14 mouse cellular contexts compared by ENCODE assay signal in the genomic region with DNA sequence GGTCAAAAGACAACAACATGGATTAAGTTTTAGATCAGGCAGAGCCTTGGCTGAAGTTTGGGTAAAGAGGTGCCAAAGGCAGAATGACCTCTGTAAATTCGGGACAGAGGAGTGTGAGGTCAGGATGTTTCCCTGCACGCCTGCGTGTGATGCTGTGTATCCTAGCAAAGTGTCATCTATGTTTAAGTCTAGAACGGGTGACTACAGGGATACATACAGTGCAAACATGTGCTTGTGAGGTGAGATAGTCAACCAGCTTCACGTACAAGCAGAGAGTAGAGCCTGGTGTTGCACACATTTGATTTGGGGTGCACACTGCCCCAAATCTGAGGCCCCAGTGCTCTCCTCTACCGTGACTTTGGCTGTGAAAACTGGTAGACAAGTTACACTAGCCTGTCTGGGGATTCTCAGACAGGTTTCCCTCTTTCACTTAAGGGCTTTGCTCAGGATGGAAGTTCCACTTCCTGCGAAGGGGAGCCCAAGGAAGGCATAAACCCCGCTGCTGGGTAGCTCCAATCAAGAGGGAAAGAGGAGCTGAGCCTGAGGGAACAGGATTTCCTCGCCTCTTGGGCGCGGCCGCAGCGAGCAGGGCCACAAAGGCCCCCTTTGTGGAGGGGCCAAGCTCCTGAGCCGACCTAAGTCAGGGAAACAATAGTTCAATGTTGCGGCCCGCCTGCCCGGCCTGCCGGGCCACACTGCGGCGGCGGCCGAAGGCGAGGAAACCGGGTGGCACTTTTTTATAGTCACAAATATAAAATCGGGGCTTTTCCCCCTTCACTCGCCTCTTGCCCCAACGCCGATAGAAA. TPM values are rescaled to one million over a fixed set of nuclear protein-coding genes. Genes with fewer than 3 reads are reported as not detected.
A peak's percentile ranks its signal among the peaks of the same experiment; 100 is the strongest.
DNase-seq lines count a peak whose midpoint lies in the region; ATAC-seq and TF ChIP-seq lines count a peak whose summit lies in the region.
"Had no signal": no experiment of that assay in that cellular context is flagged by ENCODE, and none has a peak within 500 bp of the region (broad histone marks: within the 10 kb centered on the region; RNA-seq: fewer than 3 reads in every experiment).

No protein-coding gene starts in this region.

- H3K4me2 ChIP-seq in hindbrain, embryonic 16.5 days (ENCODE audit: low read length), result no peak overlapping the region
- H3K4me2 ChIP-seq in stomach, embryonic 15.5 days, result no peak overlapping the region
- H3K4me2 ChIP-seq in stomach, postnatal 0 days (replicated peaks; ENCODE audit: low read depth), result no peak overlapping the region
- H3K4me2 ChIP-seq: hindbrain, embryonic 15.5 days; kidney, embryonic 15.5 days had no signal

- H3K36me3 ChIP-seq in hindbrain, embryonic 10.5 days, result no peaks in the 10 kb centered on the region
- H3K36me3 ChIP-seq in hindbrain, embryonic 16.5 days (ENCODE audit: control insufficient read depth, insufficient read depth, low read length), result no peaks in the 10 kb centered on the region
- H3K36me3 ChIP-seq in stomach, embryonic 15.5 days, result no peaks in the 10 kb centered on the region
- no peaks in the 10 kb centered on the region for H3K36me3 ChIP-seq in stomach, postnatal 0 days (ENCODE audit: control insufficient read depth, insufficient read depth, low read length)
- H3K36me3 ChIP-seq: hindbrain, embryonic 15.5 days; kidney, embryonic 15.5 days had no signal

- no peak for TF ChIP-seq CTCF in stomach, postnatal 0 days (IDR thresholded peaks at IDR 0.05; ENCODE audit: low read depth)

- 1% methylated on average over 28 of the region's 28 CpGs for WGBS in hindbrain, embryonic 10.5 days
- 4% methylated on average over 28 of the region's 28 CpGs for WGBS in hindbrain, embryonic 16.5 days
- WGBS in stomach, embryonic 15.5 days, result 3% methylated on average over 28 of the region's 28 CpGs
- WGBS in stomach, postnatal 0 days, result 6% methylated on average over 28 of the region's 28 CpGs

- no peak for ATAC-seq in hindbrain, embryonic 16.5 days
- no peak for ATAC-seq in stomach, embryonic 15.5 days (ENCODE audit: insufficient read depth, low FRiP score, low read depth)
- ATAC-seq in stomach, postnatal 0 days (ENCODE audit: low FRiP score, low TSS enrichment), result no peak
- ATAC-seq: lung, postnatal 0 days had no signal

- peaks cover 16% of the 10 kb centered on the region; the same call in 1 of the 2 replicates for H3K4me1 ChIP-seq in hindbrain, embryonic 10.5 days (replicated peaks)
- peaks cover 2% of the 10 kb centered on the region; the same call in 1 of the 2 replicates for H3K4me1 ChIP-seq in hindbrain, embryonic 16.5 days (ENCODE audit: control insufficient read depth, insufficient read depth, low read depth, low read length)
- H3K4me1 ChIP-seq in stomach, embryonic 15.5 days, result 0 out of 2 replicates have a peak, but pooled peaks cover 3% of the 10 kb centered on the region
- H3K4me1 ChIP-seq in stomach, postnatal 0 days (replicated peaks; ENCODE audit: control insufficient read depth, insufficient read depth), result no peaks in the 10 kb centered on the region
- H3K4me1 ChIP-seq: hindbrain, embryonic 15.5 days had no signal

- no peak overlapping the region for H3K27ac ChIP-seq in hindbrain, embryonic 10.5 days
- no peak overlapping the region for H3K27ac ChIP-seq in hindbrain, embryonic 16.5 days (ENCODE audit: low read depth, low read length)
- no peak overlapping the region for H3K27ac ChIP-seq in stomach, embryonic 15.5 days
- no peak overlapping the region for H3K27ac ChIP-seq in stomach, postnatal 0 days (replicated peaks)
- H3K27ac ChIP-seq: hindbrain, embryonic 15.5 days; kidney, embryonic 15.5 days had no signal

- H3K9me3 ChIP-seq in hindbrain, embryonic 10.5 days, result no peaks in the 10 kb centered on the region
- no peaks in the 10 kb centered on the region for H3K9me3 ChIP-seq in hindbrain, embryonic 16.5 days (ENCODE audit: control insufficient read depth, low read length)
- no peaks in the 10 kb centered on the region for H3K9me3 ChIP-seq in stomach, embryonic 15.5 days
- no peaks in the 10 kb centered on the region for H3K9me3 ChIP-seq in stomach, postnatal 0 days (ENCODE audit: control insufficient read depth, low read length)
- H3K9me3 ChIP-seq: hindbrain, embryonic 15.5 days; kidney, embryonic 15.5 days had no signal

- peaks cover 100% of the 10 kb centered on the region for H3K27me3 ChIP-seq in hindbrain, embryonic 10.5 days (ENCODE audit: insufficient read depth, poor library complexity, severe bottlenecking)
- peaks cover 84% of the 10 kb centered on the region for H3K27me3 ChIP-seq in hindbrain, embryonic 16.5 days (replicated peaks; ENCODE audit: control insufficient read depth, insufficient read depth, low read length)
- H3K27me3 ChIP-seq in stomach, embryonic 15.5 days (replicated peaks), result peaks cover 97% of the 10 kb centered on the region
- H3K27me3 ChIP-seq in stomach, postnatal 0 days (ENCODE audit: control insufficient read depth, insufficient read depth, low read length), result peaks cover 17% of the 10 kb centered on the region

- no peak overlapping the region for H3K9ac ChIP-seq in hindbrain, embryonic 16.5 days (ENCODE audit: low read depth, low read length)
- no peak overlapping the region for H3K9ac ChIP-seq in stomach, embryonic 15.5 days
- no peak overlapping the region for H3K9ac ChIP-seq in stomach, postnatal 0 days (ENCODE audit: low read length)
- H3K9ac ChIP-seq: hindbrain, embryonic 15.5 days; kidney, embryonic 15.5 days had no signal

- H3K4me3 ChIP-seq in hindbrain, embryonic 10.5 days, result no peak overlapping the region
- H3K4me3 ChIP-seq in hindbrain, embryonic 16.5 days (ENCODE audit: low read length), result no peak overlapping the region
- H3K4me3 ChIP-seq in stomach, embryonic 15.5 days (replicated peaks), result 0 out of 2 replicates have a peak overlapping the region, but pooled peaks have one; percentile 1
- H3K4me3 ChIP-seq in stomach, postnatal 0 days (ENCODE audit: low read depth, low read length), result no peak overlapping the region
- H3K4me3 ChIP-seq: hindbrain, embryonic 15.5 days; kidney, embryonic 15.5 days had no signal

- DNase-seq in hindbrain, embryonic 10.5 days (ENCODE audit: low spot score), result peak; percentile 62
- no peak for DNase-seq in stomach, postnatal 0 days (ENCODE audit: low spot score)
- DNase-seq in forelimb bud, embryonic 11.5 days (ENCODE audit: low read depth, low spot score), result peak; percentile 75
- DNase-seq in retina, postnatal 1 day, result peak; percentile 14
- DNase-seq in left cerebral cortex, adult 9 months (ENCODE audit: low spot score in 2 of 2), result no peak
- DNase-seq in right cerebral cortex, adult 2 months (ENCODE audit: low spot score in 2 of 2), result no peak
- DNase-seq: cerebellum, adult 9-10 months; gastrocnemius, postnatal 10 days; spleen, adult 18-20 months had no signal

- TF ChIP-seq EP300 in stomach, postnatal 0 days (optimal IDR thresholded peaks at IDR 0.05), result no peak

RNA-seq across cellular contexts. Expression of a gene that starts 8.0 kb away (rescaled TPM):
- 2.2 and 2.3 TPM in 2 replicates for polyA plus RNA-seq in hindbrain, embryonic 10.5 days (2016; fragmentation: Nextera tagmentation; extraction: Ambion mirVana)
- polyA plus RNA-seq in hindbrain, embryonic 16.5 days (2015; fragmentation: Nextera tagmentation; extraction: Ambion mirVana), result 0.66 and 1.0 TPM in 2 replicates
- polyA plus RNA-seq in stomach, embryonic 15.5 days (2015; fragmentation: Nextera tagmentation; extraction: Ambion mirVana), result 0.12 and 0.33 TPM in 2 replicates
- polyA plus RNA-seq in stomach, postnatal 0 days (2015; fragmentation: Nextera tagmentation; extraction: Ambion mirVana), result not detected in 2 replicates

Comparison
In these comparisons a context has a peak if more than half of its experiments do, and no peak if none do; other contexts are left out.
1. DNase-seq: peak in hindbrain, embryonic 10.5 days (single experiment), forelimb bud, embryonic 11.5 days (single experiment) and retina, postnatal 1 day (single experiment); none in stomach, postnatal 0 days (single experiment), left cerebral cortex, adult 9 months (0 of 2) and right cerebral cortex, adult 2 months (0 of 2).